Mouse (Mus musculus): ENCODE measurements at regions not wholly inside any gene's neighbourhood (a gene's known extent, or its start where the extent isn't known, plus 50 kb on each side); places are given as distances from the start of the nearest gene placed in this dataset.

DNA sequence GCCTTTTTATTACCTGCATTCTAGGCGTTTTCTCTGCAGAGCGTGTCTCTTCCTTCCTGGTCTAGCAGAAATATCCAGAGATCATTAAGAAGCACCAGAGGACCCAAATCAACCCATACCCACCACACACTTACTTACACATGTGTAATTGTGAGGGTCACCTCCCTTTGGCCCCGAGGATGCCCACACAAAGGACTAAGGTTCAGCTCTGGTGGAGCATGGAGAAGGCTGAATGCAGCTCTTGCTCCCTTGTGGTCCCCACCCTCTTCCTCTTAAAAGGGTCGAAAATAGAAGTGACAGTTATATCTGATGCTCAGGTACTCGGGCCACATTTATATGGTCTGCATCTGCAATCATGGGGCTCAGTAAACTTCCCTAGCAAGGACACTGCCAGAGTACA is 164.5 kb upstream of the Glra1 start:
- TF ChIP-seq POLR2A (IDR thresholded peaks at IDR 0.05; ENCODE audit: extremely low read depth, insufficient read depth, low read length), result no peak
- no peak for TF ChIP-seq CTCF (IDR thresholded peaks at IDR 0.05; ENCODE audit: low read depth, low read length)

Measured in liver, adult 2 months (tissue).